In the genomic region with DNA sequence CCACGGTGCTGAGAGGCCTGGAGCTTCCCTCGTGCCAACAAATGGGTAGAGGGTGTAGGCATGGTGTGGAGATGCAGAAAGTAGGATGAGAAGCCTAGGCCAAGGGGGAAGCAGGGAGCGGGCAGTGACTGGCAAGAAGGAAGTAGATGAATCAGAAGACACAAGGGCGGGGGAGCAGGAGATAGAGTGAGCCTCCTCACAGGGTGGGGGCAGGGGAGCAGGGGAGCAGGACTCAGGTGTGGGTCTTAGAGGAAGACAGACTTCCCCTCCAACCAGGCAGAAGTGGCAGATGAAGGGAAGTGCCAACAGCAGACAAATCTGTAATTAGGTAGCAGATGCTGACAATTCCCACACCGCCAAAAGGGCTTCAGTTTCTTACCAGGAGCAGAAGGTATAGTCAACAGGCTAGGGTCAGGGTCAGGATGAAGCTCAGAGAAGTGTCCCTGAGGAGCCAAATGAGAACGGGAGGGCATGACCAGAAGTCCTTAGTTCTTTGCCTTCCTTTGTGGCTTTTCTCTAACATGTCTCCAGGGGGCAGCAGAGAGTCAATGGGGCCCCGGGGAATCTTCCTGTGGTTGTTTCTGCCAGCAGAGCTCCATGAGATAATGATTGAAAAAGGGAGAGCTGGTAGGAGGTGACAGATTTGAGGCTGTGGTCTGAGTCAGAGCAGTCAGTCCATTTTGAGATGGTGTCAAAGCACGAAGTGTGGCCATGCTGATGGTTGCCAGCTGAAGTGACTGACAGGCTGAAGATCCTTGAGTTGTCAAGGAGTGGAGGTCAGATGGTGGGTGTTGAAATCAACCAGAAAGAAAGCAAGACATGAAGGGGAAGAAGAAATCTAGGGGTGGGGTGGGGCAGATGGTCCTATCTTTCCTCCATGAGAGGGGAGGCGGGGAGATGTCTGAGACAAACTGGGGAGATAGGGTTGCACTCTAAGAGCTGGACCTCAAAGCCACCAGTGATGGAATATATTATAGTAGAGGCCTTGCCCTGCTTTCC, we compare ENCODE assay signal across 9 mouse cellular contexts. TPM values are rescaled to one million over a fixed set of nuclear protein-coding genes. Genes with fewer than 3 reads are reported as not detected.
DNase-seq lines count a peak whose midpoint lies in the region; ATAC-seq and TF ChIP-seq lines count a peak whose summit lies in the region.
"Had no signal": no experiment of that assay in that cellular context is flagged by ENCODE, and none has a peak within 500 bp of the region (broad histone marks: within the 10 kb centered on the region; RNA-seq: fewer than 3 reads in every experiment).

No protein-coding gene starts in this region.

- no peaks in the 10 kb centered on the region for H3K9me3 ChIP-seq in forebrain, embryonic 10.5 days
- H3K9me3 ChIP-seq in forebrain, embryonic 14.5 days (replicated peaks; ENCODE audit: control insufficient read depth, low read length), result no peaks in the 10 kb centered on the region
- no peaks in the 10 kb centered on the region for H3K9me3 ChIP-seq in neural tube, embryonic 15.5 days (replicated peaks)
- H3K9me3 ChIP-seq: heart, embryonic 15.5 days had no signal

- 0 out of 2 replicates have a peak, but pooled peaks have one; percentile 2 for TF ChIP-seq POLR2A in small intestine, adult 2 months (IDR thresholded peaks at IDR 0.05; ENCODE audit: low read depth, low read length)

- H3K4me3 ChIP-seq in forebrain, embryonic 10.5 days, result no peak overlapping the region
- no peak overlapping the region for H3K4me3 ChIP-seq in forebrain, embryonic 14.5 days (ENCODE audit: low read depth, low read length)
- H3K4me3 ChIP-seq in neural tube, embryonic 15.5 days (replicated peaks), result no peak overlapping the region
- H3K4me3 ChIP-seq in small intestine, adult 2 months (ENCODE audit: low read depth, low read length), result no peak overlapping the region
- H3K4me3 ChIP-seq: heart, embryonic 15.5 days had no signal

- peaks cover 67% of the 10 kb centered on the region for H3K36me3 ChIP-seq in forebrain, embryonic 10.5 days (replicated peaks)
- H3K36me3 ChIP-seq in forebrain, embryonic 14.5 days (ENCODE audit: control insufficient read depth, insufficient read depth, low read length), result peaks cover 24% of the 10 kb centered on the region
- H3K36me3 ChIP-seq in neural tube, embryonic 15.5 days, result 0 out of 2 replicates have a peak, but pooled peaks cover 3% of the 10 kb centered on the region
- H3K36me3 ChIP-seq in small intestine, adult 2 months (ENCODE audit: control insufficient read depth, insufficient read depth, low read length), result peaks cover 56% of the 10 kb centered on the region

- peak; percentile 53 for DNase-seq in forebrain, embryonic 10.5 days (ENCODE audit: extremely low spot score, low spot score)
- no peak for DNase-seq in forebrain, embryonic 14.5 days (ENCODE audit: low spot score)
- peak; percentile 44 for DNase-seq in neural tube, embryonic 10.5 days (ENCODE audit: extremely low spot score, low spot score)
- peak; percentile 83 for DNase-seq in adrenal gland, postnatal 14 days
- peak; percentile 39 for DNase-seq in forelimb bud, embryonic 11.5 days (ENCODE audit: low read depth, low spot score)
- DNase-seq in liver, result peak; percentile 64

- no peak overlapping the region for H3K4me2 ChIP-seq in forebrain, embryonic 14.5 days (ENCODE audit: low read length)
- no peak overlapping the region for H3K4me2 ChIP-seq in neural tube, embryonic 15.5 days
- H3K4me2 ChIP-seq: heart, embryonic 15.5 days had no signal

- no peak for ATAC-seq in forebrain, embryonic 14.5 days
- ATAC-seq in neural tube, embryonic 15.5 days (ENCODE audit: low FRiP score), result no peak

- H3K9ac ChIP-seq in forebrain, embryonic 14.5 days (ENCODE audit: low read length), result no peak overlapping the region
- H3K9ac ChIP-seq in neural tube, embryonic 15.5 days (replicated peaks), result no peak overlapping the region
- H3K9ac ChIP-seq: heart, embryonic 15.5 days had no signal

- WGBS in forebrain, embryonic 10.5 days, result 64% methylated on average over 9 of the region's 9 CpGs
- WGBS in forebrain, embryonic 14.5 days, result 69% methylated on average over 9 of the region's 9 CpGs
- 67% methylated on average over 9 of the region's 9 CpGs for WGBS in neural tube, embryonic 15.5 days
- WGBS in small intestine, adult 2 months, result 62% methylated on average over 9 of the region's 9 CpGs

- H3K4me1 ChIP-seq in forebrain, embryonic 10.5 days, result no peaks in the 10 kb centered on the region
- H3K4me1 ChIP-seq in forebrain, embryonic 14.5 days (ENCODE audit: control insufficient read depth, insufficient read depth, low read length), result no peaks in the 10 kb centered on the region
- no peaks in the 10 kb centered on the region for H3K4me1 ChIP-seq in neural tube, embryonic 15.5 days
- H3K4me1 ChIP-seq in small intestine, adult 2 months (ENCODE audit: control insufficient read depth, insufficient read depth, insufficient read length, low read length), result peaks cover 19% of the 10 kb centered on the region

- TF ChIP-seq CTCF in small intestine, adult 2 months (IDR thresholded peaks at IDR 0.05; ENCODE audit: extremely low read depth, insufficient read length, insufficient replicate concordance, low read depth, low read length), result peak; percentile 91; the same call in 1 of the 2 replicates

- H3K27ac ChIP-seq in forebrain, embryonic 10.5 days, result no peak overlapping the region
- H3K27ac ChIP-seq in forebrain, embryonic 14.5 days (ENCODE audit: low read depth, low read length), result no peak overlapping the region
- no peak overlapping the region for H3K27ac ChIP-seq in neural tube, embryonic 15.5 days (replicated peaks)
- no peak overlapping the region for H3K27ac ChIP-seq in small intestine, adult 2 months (ENCODE audit: insufficient read depth, low read depth, low read length)
- H3K27ac ChIP-seq: heart, embryonic 15.5 days had no signal

- H3K27me3 ChIP-seq in forebrain, embryonic 10.5 days (ENCODE audit: poor library complexity, severe bottlenecking), result no peaks in the 10 kb centered on the region
- no peaks in the 10 kb centered on the region for H3K27me3 ChIP-seq in forebrain, embryonic 14.5 days (replicated peaks; ENCODE audit: control insufficient read depth, insufficient read depth, low read length)
- no peaks in the 10 kb centered on the region for H3K27me3 ChIP-seq in neural tube, embryonic 15.5 days (replicated peaks)
- H3K27me3 ChIP-seq in small intestine, adult 2 months (ENCODE audit: control insufficient read depth, insufficient read depth, low read length), result no peaks in the 10 kb centered on the region
- H3K27me3 ChIP-seq: heart, embryonic 15.5 days had no signal

RNA-seq across cellular contexts. Expression of gene Islr2, which starts 22.1 kb away (rescaled TPM):
- polyA plus RNA-seq in forebrain, embryonic 10.5 days (2016; fragmentation: Nextera tagmentation; extraction: Ambion mirVana), result 2.2 and 3.6 TPM in 2 replicates
- 118 and 123 TPM in 2 replicates for polyA plus RNA-seq in forebrain, embryonic 14.5 days (2014; fragmentation: Nextera tagmentation; extraction: Ambion mirVana)
- polyA plus RNA-seq in neural tube, embryonic 15.5 days (2015; fragmentation: Nextera tagmentation; extraction: Ambion mirVana), result 8.5 and 11.5 TPM in 2 replicates
- 2.2 and 6.2 TPM in 2 replicates for total RNA-seq in adrenal gland, postnatal 14 days (2021)
- 0.91 and 1.3 TPM in 2 replicates for polyA plus RNA-seq in small intestine, adult 2 months (2012; rRNA removed)
- polyA plus RNA-seq: heart, embryonic 15.5 days had no signal

RNA-seq across cellular contexts. Expression of gene Islr, which starts 22.1 kb away (rescaled TPM):
- polyA plus RNA-seq in forebrain, embryonic 10.5 days (2016; fragmentation: Nextera tagmentation; extraction: Ambion mirVana), result 4.0 and 4.6 TPM in 2 replicates
- 13.5 and 20.1 TPM in 2 replicates for polyA plus RNA-seq in forebrain, embryonic 14.5 days (2014; fragmentation: Nextera tagmentation; extraction: Ambion mirVana)
- 52.3 and 54.2 TPM in 2 replicates for polyA plus RNA-seq in neural tube, embryonic 15.5 days (2015; fragmentation: Nextera tagmentation; extraction: Ambion mirVana)
- total RNA-seq in adrenal gland, postnatal 14 days (2021), result 28.0 and 29.1 TPM in 2 replicates
- polyA plus RNA-seq in small intestine, adult 2 months (2012; rRNA removed), result 27.5 and 31.4 TPM in 2 replicates

RNA-seq across cellular contexts. Expression of gene Pml, which starts 23.4 kb away (rescaled TPM):
- polyA plus RNA-seq in forebrain, embryonic 10.5 days (2016; fragmentation: Nextera tagmentation; extraction: Ambion mirVana), result 13.7 and 14.4 TPM in 2 replicates
- polyA plus RNA-seq in forebrain, embryonic 14.5 days (2014; fragmentation: Nextera tagmentation; extraction: Ambion mirVana), result 5.3 and 6.0 TPM in 2 replicates
- 3.9 and 8.6 TPM in 2 replicates for polyA plus RNA-seq in neural tube, embryonic 15.5 days (2015; fragmentation: Nextera tagmentation; extraction: Ambion mirVana)
- 21.4 and 26.8 TPM in 2 replicates for total RNA-seq in adrenal gland, postnatal 14 days (2021)
- polyA plus RNA-seq in small intestine, adult 2 months (2012; rRNA removed), result 18.4 and 45.0 TPM in 2 replicates

RNA-seq across cellular contexts. Expression of gene Stoml1, which starts 26.8 kb away (rescaled TPM):
- 24.8 and 28.8 TPM in 2 replicates for polyA plus RNA-seq in forebrain, embryonic 10.5 days (2016; fragmentation: Nextera tagmentation; extraction: Ambion mirVana)
- 75.1 and 81.1 TPM in 2 replicates for polyA plus RNA-seq in forebrain, embryonic 14.5 days (2014; fragmentation: Nextera tagmentation; extraction: Ambion mirVana)
- polyA plus RNA-seq in neural tube, embryonic 15.5 days (2015; fragmentation: Nextera tagmentation; extraction: Ambion mirVana), result 121 and 136 TPM in 2 replicates
- 13.4 and 18.8 TPM in 2 replicates for total RNA-seq in adrenal gland, postnatal 14 days (2021)
- polyA plus RNA-seq in small intestine, adult 2 months (2012; rRNA removed), result 9.9 and 21.3 TPM in 2 replicates
